Mouse (Mus musculus) heart, postnatal 0 days (tissue): ENCODE results near the gene Slc2a4.

Experiments
- CTCF ChIP-seq: IDR thresholded peaks from 2 replicates; pipeline ENCODE4 v1.5.1; 2016; ENCODE audit warnings: antibody characterized with exemption, control low read depth, low read depth
- EP300 ChIP-seq: IDR thresholded peaks from 2 replicates; pipeline ENCODE4 v1.6.1; 2016; ENCODE audit warnings: antibody characterized with exemption, low read depth

DNA sequence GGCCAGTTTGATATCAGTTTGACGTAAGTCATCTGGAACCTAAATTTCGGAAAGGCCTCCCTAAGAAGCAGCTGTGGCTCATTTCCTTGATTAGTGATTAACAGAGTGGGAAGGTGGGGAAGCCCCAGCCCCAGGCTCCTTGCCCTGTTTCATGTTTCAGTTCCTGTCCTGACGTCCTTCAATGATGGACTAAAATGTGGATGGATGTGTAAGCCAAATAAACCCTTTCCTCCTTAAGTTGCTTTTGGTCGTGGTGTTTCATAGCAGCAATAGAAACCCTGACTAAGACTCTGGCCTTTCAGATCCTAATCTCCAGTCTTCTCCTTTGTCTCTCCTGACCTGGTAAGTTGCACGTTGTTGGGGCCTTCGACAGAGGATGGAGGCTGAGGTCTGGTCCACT is 22.2 kb upstream of the Slc2a4 start:
- TF ChIP-seq CTCF (no peak), EP300 (no peak)
